Mouse (Mus musculus) stomach, embryonic 15.5 days (tissue): ENCODE data around the gene Fsip1. TPM values are rescaled to one million over a fixed set of nuclear protein-coding genes. Genes with fewer than 3 reads are reported as not detected.
A peak's percentile ranks its signal among the peaks of the same experiment; 100 is the strongest.
"Not testable (repeated sequence)": the region's sequence is repeated elsewhere in the genome, so short reads cannot be mapped to it uniquely, and the experiment has no call there.

Source experiments
- ATAC-seq: fragments of 200-750 bp; cut with Nextera tagmentation; 2 replicates; pipeline ENCODE4 v1.8.0; 2017; ENCODE audit warnings: low read depth, moderate number of reproducible peaks, moderate TSS enrichment; ENCODE audit not compliant: insufficient read depth, low FRiP score
- H3K27ac ChIP-seq: fragments of 300-500 bp; sonication (generic); 2 replicates; pipeline ENCODE4 v1.5.1; 2015; ENCODE audit warnings: mild to moderate bottlenecking, inconsistent platforms
- H3K27me3 ChIP-seq: fragments of 300-500 bp; sonication (generic); replicated peaks from 2 replicates; pipeline ENCODE4 v1.6.1; 2015; ENCODE audit warnings: inconsistent platforms
- H3K36me3 ChIP-seq: fragments of 300-500 bp; sonication (generic); 2 replicates; pipeline ENCODE4 v1.6.1; 2015; ENCODE audit warnings: inconsistent platforms
- H3K4me1 ChIP-seq: fragments of 300-500 bp; sonication (generic); 2 replicates; pipeline ENCODE4 v1.6.1; 2015; ENCODE audit warnings: inconsistent platforms
- H3K4me2 ChIP-seq: fragments of 300-500 bp; sonication (generic); 2 replicates; pipeline ENCODE4 v1.6.1; 2015; ENCODE audit warnings: mild to moderate bottlenecking, inconsistent platforms
- H3K4me3 ChIP-seq: fragments of 300-500 bp; sonication (generic); replicated peaks from 2 replicates; pipeline ENCODE4 v1.5.1; 2015; ENCODE audit warnings: inconsistent platforms
- H3K9ac ChIP-seq: fragments of 300-500 bp; sonication (generic); 2 replicates; pipeline ENCODE4 v1.6.1; 2015; ENCODE audit warnings: inconsistent platforms
- H3K9me3 ChIP-seq: fragments of 300-500 bp; sonication (generic); 2 replicates; pipeline ENCODE4 v1.6.1; 2016; ENCODE audit warnings: inconsistent platforms
- WGBS: fragments of 180-500 bp; shearing (Covaris S2); methylation state at CpG from one replicate; pipeline ENCODE4 v1.1.7; 2015; 5-methylcytosine and 5-hydroxymethylcytosine counted together
- polyA plus RNA-seq: library from polyadenylated mRNA; unstranded; fragments of >200 nt; fragmentation: Nextera tagmentation; extraction: Ambion mirVana; gene quantifications from 2 replicates; pipeline ENCODE4 v1.2.1, GENCODE M21; 2015

The Fsip1 gene
- polyA plus RNA-seq, 1 experiment from 2014 or later, result 0.27 TPM

- 78% methylated on average over 4 of the region's 4 CpGs for WGBS
- no peaks in the 10 kb centered on the region for H3K36me3 ChIP-seq
These were observed 89.0 kb downstream of the Fsip1 start for GRCm38 (mm10) chr2:118167731-118168130.

GRCm38 (mm10) chr2:118165691-118166090 lies 91.1 kb downstream of the Fsip1 start:
- ATAC-seq, result no peak
- H3K4me3 ChIP-seq, result no peak overlapping the region
- 89% methylated on average over 2 of the region's 2 CpGs for WGBS
- H3K27ac ChIP-seq, result no peak overlapping the region
- H3K36me3 ChIP-seq, result no peaks in the 10 kb centered on the region
- no peaks in the 10 kb centered on the region for H3K27me3 ChIP-seq
- no peak overlapping the region for H3K4me2 ChIP-seq
- no peak overlapping the region for H3K9ac ChIP-seq
- H3K9me3 ChIP-seq, result no peaks in the 10 kb centered on the region
- H3K4me1 ChIP-seq, result no peaks in the 10 kb centered on the region

More at GRCm38 (mm10) chr2:118167731-118168130, 89.0 kb downstream of the Fsip1 start:
- Histone ChIP-seq H3K4me2 (no peak overlapping the region), H3K9me3 (no peaks in the 10 kb centered on the region), H3K27ac (no peak overlapping the region), H3K27me3 (no peaks in the 10 kb centered on the region), H3K9ac (no peak overlapping the region), H3K4me3 (no peak overlapping the region), H3K4me1 (no peaks in the 10 kb centered on the region)
- no peak for ATAC-seq

GRCm38 (mm10) chr2:118164137-118164536 lies 92.6 kb downstream of the Fsip1 start:
- no peak overlapping the region for H3K4me3 ChIP-seq
- no peak for ATAC-seq
- WGBS, result 79% methylated on average over 6 of the region's 6 CpGs
- no peaks in the 10 kb centered on the region for H3K36me3 ChIP-seq
- no peaks in the 10 kb centered on the region for H3K27me3 ChIP-seq
- H3K27ac ChIP-seq, result no peak overlapping the region
- no peak overlapping the region for H3K9ac ChIP-seq
- 0 out of 2 replicates have a peak, but pooled peaks cover 3% of the 10 kb centered on the region for H3K4me1 ChIP-seq
- no peaks in the 10 kb centered on the region for H3K9me3 ChIP-seq
- no peak overlapping the region for H3K4me2 ChIP-seq

- ATAC-seq, result no peak
- Histone ChIP-seq H3K27me3 (no peaks in the 10 kb centered on the region), H3K4me2 (no peak overlapping the region), H3K4me1 (0 out of 2 replicates have a peak, but pooled peaks cover 3% of the 10 kb centered on the region), H3K4me3 (no peak overlapping the region), H3K27ac (no peak overlapping the region), H3K36me3 (no peaks in the 10 kb centered on the region), H3K9me3 (no peaks in the 10 kb centered on the region), H3K9ac (no peak overlapping the region)
- WGBS, result 49% methylated on average over 5 of the region's 5 CpGs
These were observed 94.3 kb downstream of the Fsip1 start for GRCm38 (mm10) chr2:118162486-118162885.

GRCm38 (mm10) chr2:118160991-118161390 lies 95.8 kb downstream of the Fsip1 start:
- Histone ChIP-seq H3K4me2 (no peak overlapping the region), H3K4me3 (no peak overlapping the region)

GRCm38 (mm10) chr2:118160547-118160946 lies 96.2 kb downstream of the Fsip1 start:
- ATAC-seq, result no peak
- Histone ChIP-seq H3K27ac (peak overlapping the region; percentile 49; the same call in 1 of the 2 replicates), H3K9me3 (no peaks in the 10 kb centered on the region), H3K27me3 (no peaks in the 10 kb centered on the region), H3K4me3 (no peak overlapping the region), H3K36me3 (no peaks in the 10 kb centered on the region), H3K4me1 (0 out of 2 replicates have a peak, but pooled peaks cover 3% of the 10 kb centered on the region), H3K4me2 (no peak overlapping the region), H3K9ac (no peak overlapping the region)
- WGBS, result 18% methylated on average over 6 of the region's 6 CpGs

More at GRCm38 (mm10) chr2:118160991-118161390, 95.8 kb downstream of the Fsip1 start:
- Histone ChIP-seq H3K27ac (peak overlapping the region; percentile 49; the same call in 1 of the 2 replicates), H3K4me1 (0 out of 2 replicates have a peak, but pooled peaks cover 3% of the 10 kb centered on the region), H3K36me3 (no peaks in the 10 kb centered on the region), H3K9ac (no peak overlapping the region), H3K27me3 (no peaks in the 10 kb centered on the region), H3K9me3 (no peaks in the 10 kb centered on the region)
- ATAC-seq, result no peak
- 73% methylated on average over 2 of the region's 2 CpGs for WGBS

- no peak for ATAC-seq
- WGBS, result 54% methylated on average over 6 of the region's 6 CpGs
- Histone ChIP-seq H3K27ac (no peak overlapping the region), H3K9ac (no peak overlapping the region), H3K9me3 (no peaks in the 10 kb centered on the region), H3K36me3 (no peaks in the 10 kb centered on the region), H3K4me3 (no peak overlapping the region), H3K27me3 (no peaks in the 10 kb centered on the region), H3K4me1 (0 out of 2 replicates have a peak, but pooled peaks cover 3% of the 10 kb centered on the region), H3K4me2 (no peak overlapping the region)
These were observed 97.6 kb downstream of the Fsip1 start for GRCm38 (mm10) chr2:118159126-118159525.

- H3K36me3 ChIP-seq, result no peaks in the 10 kb centered on the region
- no peak overlapping the region for H3K4me2 ChIP-seq
- ATAC-seq, result no peak
- H3K27ac ChIP-seq, result no peak overlapping the region
- H3K9ac ChIP-seq, result no peak overlapping the region
- H3K4me1 ChIP-seq, result 0 out of 2 replicates have a peak, but pooled peaks cover 3% of the 10 kb centered on the region
- no peaks in the 10 kb centered on the region for H3K9me3 ChIP-seq
- H3K27me3 ChIP-seq, result no peaks in the 10 kb centered on the region
- no peak overlapping the region for H3K4me3 ChIP-seq
- 88% methylated on average over 3 of the region's 3 CpGs for WGBS
These were observed 98.7 kb downstream of the Fsip1 start for GRCm38 (mm10) chr2:118158095-118158494.

- H3K4me1 ChIP-seq, result no peaks in the 10 kb centered on the region
- ATAC-seq, result no peak
- H3K27me3 ChIP-seq, result no peaks in the 10 kb centered on the region
These were observed 106.8 kb downstream of the Fsip1 start for GRCm38 (mm10) chr2:118149855-118150563.

GRCm38 (mm10) chr2:118148321-118149142 lies 108.2 kb downstream of the Fsip1 start:
- Histone ChIP-seq H3K9ac (no peak overlapping the region), H3K4me2 (no peak overlapping the region), H3K27ac (no peak overlapping the region), H3K4me1 (no peaks in the 10 kb centered on the region), H3K36me3 (no peaks in the 10 kb centered on the region), H3K4me3 (no peak overlapping the region), H3K27me3 (no peaks in the 10 kb centered on the region), H3K9me3 (no peaks in the 10 kb centered on the region)
- WGBS, result 58% methylated on average over 4 of the region's 4 CpGs
- no peak for ATAC-seq

More at GRCm38 (mm10) chr2:118149855-118150563, 106.8 kb downstream of the Fsip1 start:
- H3K9me3 ChIP-seq, result no peaks in the 10 kb centered on the region
- H3K27ac ChIP-seq, result no peak overlapping the region
- H3K9ac ChIP-seq, result no peak overlapping the region
- H3K4me2 ChIP-seq, result no peak overlapping the region
- no peaks in the 10 kb centered on the region for H3K36me3 ChIP-seq
- 71% methylated on average over 12 of the region's 12 CpGs for WGBS
- H3K4me3 ChIP-seq, result no peak overlapping the region

- H3K27ac ChIP-seq, result not testable (repeated sequence)
These were observed 109.0 kb downstream of the Fsip1 start for GRCm38 (mm10) chr2:118147749-118148148.

GRCm38 (mm10) chr2:118141651-118142050 lies 115.1 kb downstream of the Fsip1 start:
- no peaks in the 10 kb centered on the region for H3K4me1 ChIP-seq
- no peak for ATAC-seq
- WGBS, result 91% methylated on average over 10 of the region's 10 CpGs

More at GRCm38 (mm10) chr2:118147749-118148148, 109.0 kb downstream of the Fsip1 start:
- not testable (repeated sequence) for ATAC-seq, H3K4me3 ChIP-seq, H3K9ac ChIP-seq, H3K9me3 ChIP-seq, H3K4me1 ChIP-seq, H3K27me3 ChIP-seq, H3K36me3 ChIP-seq, H3K4me2 ChIP-seq
- 43% methylated on average over 3 of the region's 3 CpGs for WGBS

More at GRCm38 (mm10) chr2:118141651-118142050, 115.1 kb downstream of the Fsip1 start:
- no peak overlapping the region for H3K4me2 ChIP-seq
- no peak overlapping the region for H3K9ac ChIP-seq
- no peak overlapping the region for H3K4me3 ChIP-seq
- no peaks in the 10 kb centered on the region for H3K36me3 ChIP-seq
- no peaks in the 10 kb centered on the region for H3K9me3 ChIP-seq
- H3K27me3 ChIP-seq, result no peaks in the 10 kb centered on the region
- no peak overlapping the region for H3K27ac ChIP-seq
